Mouse (Mus musculus): ENCODE data around the gene Snx7.

Snx7 gene

DNA sequence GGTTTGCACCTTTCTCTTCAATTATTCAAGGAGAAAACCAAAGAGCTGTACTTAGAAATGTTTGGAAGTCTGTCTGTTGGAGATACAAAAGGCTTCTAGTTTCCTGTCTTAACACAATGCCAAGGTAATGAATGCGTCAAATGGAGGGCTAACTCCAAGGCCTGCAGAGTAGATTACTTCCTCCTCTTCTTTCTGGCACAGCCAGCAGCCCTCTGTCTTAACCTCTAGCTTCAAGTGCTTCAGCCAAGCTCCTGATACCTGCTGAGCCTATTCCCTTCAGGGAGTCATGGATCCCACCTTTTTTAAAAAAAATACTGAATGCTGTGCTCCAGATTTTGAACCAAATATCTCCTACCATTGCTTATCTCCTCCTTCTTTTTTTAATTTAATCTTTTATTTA lies 51.1 kb downstream of the Snx7 start:
- in situ Hi-C loops (cut with MboI) = no loop called here

DNA sequence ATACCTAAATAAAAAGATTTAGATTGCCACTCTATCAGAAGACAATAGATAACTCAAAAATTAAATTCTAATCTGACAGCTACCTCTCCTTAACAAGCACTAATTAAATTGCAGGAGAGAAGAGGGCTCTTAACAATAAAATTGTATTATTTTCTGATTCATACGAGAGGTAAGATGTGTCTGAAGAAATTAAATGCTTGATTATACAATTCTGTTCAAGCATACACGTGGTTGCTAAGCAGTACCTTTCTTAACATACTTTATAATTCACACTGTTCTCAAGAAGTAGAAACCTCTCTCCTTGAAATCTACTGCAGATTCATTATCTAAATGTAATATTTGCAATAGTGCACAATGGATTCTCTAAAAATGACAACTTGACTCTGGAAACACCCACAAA lies 54.5 kb downstream of the Snx7 start:
- in situ Hi-C loops (cut with MboI) = no loop called here

DNA sequence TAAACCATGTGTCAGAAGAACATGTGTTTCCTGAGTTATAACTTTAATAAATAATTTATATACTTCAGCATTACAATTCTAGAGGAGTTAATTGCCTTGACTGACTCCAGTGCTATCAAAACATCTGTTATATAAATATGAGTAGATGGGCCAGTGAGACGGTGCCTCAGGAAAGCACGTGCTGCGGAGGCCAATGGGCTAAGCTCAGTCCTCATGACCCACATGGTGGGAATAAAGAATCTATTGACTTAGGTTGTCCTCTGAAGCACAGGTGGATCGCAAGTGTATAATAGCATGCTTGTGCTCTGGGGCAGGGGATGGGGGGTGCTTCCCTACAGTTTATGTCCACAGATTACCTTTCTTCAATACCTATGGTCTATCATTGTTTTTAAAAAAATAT lies 56.6 kb downstream of the Snx7 start:
- in situ Hi-C loops (cut with MboI) = no loop called here

DNA sequence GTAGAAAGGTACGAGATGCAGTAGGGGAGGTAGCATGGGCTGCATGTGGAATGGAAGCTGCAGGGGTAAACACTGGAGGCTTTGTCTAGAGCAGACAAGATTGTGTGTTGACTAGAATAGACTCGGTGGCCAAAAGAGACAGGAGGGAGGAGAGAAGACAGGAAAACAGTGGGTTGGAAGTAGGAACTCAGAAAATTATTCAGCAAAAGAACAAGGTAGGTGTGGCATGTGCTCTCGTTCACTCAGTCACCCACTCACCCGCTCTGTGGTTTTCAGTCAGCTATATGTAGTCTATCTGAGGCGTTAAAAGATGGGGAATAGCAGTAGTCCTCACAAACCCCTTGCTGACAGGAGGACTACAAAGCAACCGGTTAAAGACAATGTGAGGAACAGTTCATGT lies 63.0 kb downstream of the Snx7 start:
- in situ Hi-C loops (cut with MboI) = no loop called here

DNA sequence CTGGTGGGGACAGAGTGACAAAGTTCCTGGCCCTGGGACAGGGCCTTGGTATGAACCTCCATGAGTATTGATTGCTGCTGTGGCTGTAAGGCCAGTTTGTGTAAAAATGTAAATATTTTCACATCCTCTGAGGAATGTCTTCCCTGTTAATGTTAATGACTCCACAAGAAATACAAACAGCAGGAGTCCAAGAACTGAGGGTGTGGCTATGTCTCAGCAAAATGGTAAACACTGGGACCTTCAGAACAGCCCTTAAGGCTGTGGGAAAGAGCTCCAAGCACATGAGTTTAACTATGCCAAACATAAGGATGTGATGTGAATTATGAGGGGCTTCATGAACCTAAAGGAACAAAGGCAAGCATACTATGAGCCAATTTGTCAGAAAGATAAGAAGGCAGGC lies 74.2 kb downstream of the Snx7 start:
- in situ Hi-C loops (cut with MboI) = no loop called here

DNA sequence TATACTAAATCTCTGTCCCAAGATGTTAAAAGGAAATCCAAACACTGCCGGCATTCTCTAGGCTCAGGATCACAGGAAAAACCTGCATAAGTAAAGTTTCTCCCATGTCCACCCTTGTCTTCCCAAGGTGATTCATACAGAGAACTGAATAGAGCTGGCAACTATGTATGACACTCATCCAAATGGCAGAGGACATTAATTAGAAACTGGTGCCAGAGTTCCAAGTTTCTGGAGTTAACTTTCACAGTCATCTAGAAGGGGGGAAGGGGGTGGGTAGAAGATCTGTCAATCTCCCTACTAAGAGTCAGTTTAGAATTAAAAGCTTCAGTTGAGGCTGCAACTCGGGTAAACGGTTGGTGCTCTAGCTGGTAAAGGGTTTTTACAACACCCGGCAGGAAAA lies 76.8 kb downstream of the Snx7 start:
- in situ Hi-C loops (cut with MboI) = no loop called here

DNA sequence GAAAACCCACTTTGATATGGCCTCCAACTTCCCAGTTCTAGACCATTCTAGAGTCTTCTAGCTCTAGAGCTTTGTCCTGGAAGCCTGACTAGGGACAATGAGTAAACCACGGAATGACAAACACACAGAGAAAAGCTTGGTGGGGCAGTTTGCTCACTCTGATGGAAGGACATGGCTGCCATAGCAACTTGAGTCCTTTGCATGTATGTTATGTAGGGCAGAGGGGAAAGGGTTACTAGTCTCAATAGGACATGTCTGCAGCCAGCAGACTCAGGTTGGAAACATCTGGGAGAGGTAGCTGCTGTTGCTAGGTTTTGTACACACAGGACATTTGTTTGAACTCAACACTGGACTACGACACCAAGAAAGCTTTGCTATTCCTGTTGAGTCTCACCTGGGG lies 77.5 kb downstream of the Snx7 start:
- in situ Hi-C loops (cut with MboI) = no loop called here

DNA sequence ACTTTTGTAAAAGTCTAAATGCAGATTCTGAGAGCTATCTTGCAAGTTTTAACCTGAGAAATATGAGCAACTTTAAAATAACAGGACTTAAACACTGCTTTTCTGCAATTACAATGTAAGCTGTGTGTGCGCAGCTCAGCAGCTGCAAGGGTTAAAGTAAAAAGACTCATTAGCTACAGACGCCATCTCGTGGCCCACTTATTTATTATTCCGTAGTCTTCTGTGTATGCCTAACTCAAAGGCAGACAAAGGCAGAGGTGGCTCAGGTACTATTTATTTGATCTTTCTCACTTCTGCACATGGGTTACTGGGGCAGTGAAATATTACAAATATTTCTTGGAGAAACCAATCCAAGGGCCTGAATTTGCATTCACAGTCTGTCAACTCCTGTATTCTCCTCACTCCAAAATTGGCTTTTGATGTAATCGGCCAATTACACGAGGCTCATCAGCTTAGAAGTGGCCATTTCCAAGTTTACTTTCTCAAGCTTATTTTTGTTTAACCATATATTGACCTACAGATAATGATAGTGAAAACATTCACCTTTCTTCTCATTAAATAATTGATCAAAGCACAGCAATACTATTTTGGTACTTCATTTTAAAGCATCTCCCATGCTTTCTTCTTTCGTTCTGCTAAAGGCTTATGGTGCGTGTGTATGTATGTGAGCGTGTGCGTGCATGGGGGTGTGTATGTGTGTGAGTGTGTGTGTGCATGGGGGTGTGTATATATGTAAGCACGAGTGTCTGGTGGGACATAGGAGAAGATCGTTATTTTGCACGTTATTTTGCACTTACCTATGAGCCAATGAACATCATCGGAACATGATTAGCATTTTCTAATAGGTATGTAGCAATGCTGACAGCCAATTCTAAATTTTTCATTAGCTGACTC lies 79.7 kb downstream of the Snx7 start:
- in situ Hi-C loops (cut with MboI) = no loop called here

DNA sequence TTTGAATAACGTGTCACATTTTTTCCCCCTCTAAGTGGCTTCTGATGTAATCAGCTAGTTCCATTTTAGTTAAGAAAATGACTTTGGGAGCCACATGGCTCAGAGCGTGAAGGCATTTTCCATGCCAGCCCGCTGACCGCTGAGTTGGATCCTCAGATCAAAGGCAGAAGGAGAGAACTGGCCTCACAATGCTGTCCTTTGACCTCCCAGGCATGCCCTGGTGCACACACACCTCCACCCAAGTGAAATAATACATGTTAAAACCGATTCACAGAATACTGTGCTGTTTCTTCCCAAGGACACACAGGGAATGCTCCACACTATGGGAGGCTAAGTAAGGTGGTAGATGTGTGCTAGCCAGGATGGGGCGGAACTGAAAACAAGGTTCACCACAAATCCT lies 81.5 kb downstream of the Snx7 start:
- in situ Hi-C loops (cut with MboI) = no loop called here

DNA sequence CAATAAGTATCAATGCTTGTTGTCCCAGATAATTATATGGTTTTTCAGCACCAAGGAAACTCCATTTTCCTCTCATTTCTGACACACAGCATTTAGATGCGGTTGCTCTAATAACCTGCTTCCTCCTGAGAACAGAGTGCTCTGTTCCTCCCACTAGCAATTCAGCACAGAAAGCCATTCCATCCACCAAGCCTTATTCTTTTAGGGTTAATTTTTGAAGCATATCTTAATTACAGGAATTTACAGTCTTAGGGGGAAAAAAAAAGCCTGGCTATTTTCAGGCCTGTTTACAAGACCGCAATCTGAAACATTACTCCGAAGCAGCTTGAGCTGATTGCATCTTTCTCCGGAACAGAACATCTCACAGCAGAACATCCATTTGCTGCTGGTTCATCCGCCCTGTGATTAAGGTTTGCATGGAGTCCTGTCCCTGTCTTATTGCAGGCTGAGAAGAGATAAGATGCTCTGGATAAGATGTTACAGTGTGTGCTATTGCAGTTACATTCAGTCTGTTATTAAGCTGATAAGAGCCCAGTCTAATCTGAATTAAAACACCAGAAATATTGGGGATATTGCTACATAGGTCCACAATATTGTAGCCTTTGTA lies 116.5 kb downstream of the Snx7 start:
- in situ Hi-C loops (cut with MboI) = no loop called here

DNA sequence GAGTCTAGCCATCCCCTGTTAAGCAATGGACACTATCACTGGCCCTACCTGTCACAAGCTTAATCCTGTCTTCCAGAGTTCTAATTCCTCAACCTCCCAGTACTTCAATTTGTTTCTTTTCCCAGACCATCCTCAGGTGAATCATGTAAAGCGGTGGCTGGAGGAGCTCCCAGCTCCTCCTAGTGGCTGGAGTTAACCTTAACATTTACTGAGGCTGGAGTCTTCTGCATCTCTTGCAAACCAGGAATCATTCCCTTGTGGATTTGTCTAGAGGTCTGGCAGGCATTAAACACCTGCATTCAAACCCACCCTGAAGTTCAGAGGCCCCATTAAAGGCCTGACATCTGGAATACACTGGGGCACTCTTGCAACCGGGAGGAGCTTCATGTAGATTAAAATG lies 117.1 kb downstream of the Snx7 start:
- in situ Hi-C loops (cut with MboI) = no loop called here

DNA sequence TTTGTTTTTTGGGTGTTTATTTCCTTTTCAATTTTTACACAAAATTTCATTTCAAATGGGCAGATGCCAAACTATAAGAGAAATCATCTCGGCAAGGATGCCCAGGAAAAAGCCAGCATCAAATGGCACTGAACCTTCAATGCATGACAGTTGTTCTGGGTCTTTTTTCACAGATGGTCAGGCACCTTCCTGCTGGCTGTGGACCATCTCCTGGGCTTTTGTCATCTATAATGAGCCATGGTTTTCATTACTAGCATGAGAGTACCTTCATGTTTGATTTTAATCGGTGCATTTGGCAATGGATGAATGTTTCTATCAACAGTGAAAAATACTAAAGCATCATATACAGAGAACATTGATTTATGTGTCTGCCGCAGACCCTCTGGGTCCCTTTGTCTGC lies 119.5 kb downstream of the Snx7 start:
- in situ Hi-C loops (cut with MboI) = no loop called here

DNA sequence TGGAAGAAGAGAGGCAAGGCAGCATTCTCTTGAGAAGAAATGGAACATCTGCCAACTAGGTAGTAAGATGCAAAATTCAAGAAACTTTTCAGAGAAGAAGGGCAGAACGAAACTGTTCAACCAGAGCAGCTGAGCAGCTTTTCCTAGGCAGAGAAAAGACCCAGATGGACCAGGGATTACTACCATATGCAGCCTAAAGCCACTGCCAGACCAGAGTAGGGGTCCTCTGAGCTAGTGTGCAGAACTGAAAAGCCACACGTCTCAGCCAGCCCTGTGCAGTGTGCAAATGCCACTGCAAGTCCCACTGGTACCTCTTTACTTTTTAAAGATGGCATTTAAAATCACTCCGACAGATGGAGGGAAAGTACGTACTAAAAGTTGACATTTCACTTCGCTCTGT lies 129.0 kb downstream of the Snx7 start:
- in situ Hi-C loops (cut with MboI) = no loop called here

DNA sequence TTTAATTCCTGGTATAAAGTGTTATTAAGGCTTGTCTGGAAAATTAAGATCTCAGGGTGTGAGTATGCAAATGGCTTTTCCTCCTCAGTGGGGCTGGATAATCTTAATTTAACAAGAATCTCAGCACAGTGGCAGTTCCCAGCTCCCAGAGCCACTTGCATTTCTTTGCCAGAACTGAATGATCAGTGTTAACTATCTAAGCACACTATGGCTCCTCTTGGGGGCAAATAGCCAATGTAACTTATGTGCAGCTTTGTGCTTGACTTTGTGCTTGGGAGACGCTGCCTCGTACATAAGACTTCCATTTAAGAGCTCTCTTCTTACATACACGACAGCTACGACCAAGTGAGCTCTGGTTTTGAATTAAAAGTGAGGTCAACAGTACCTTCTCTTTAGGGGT lies 136.1 kb downstream of the Snx7 start:
- in situ Hi-C loops (cut with MboI) = no loop called here

Measured in mature B cell (primary cell).